Mouse (Mus musculus) right cerebral cortex, postnatal 36 days (tissue): ENCODE results near the gene Derl2.
A peak's percentile ranks its signal among the peaks of the same experiment; 100 is the strongest.

Experiments used
- DNase-seq, 2 experiments: peaks; one replicate each; pipeline ENCODE4 v3.0.0; 2022; ENCODE audit warnings: low spot score in 2 of 2, mixed read lengths in 1 of 2

The Derl2 gene

DNA sequence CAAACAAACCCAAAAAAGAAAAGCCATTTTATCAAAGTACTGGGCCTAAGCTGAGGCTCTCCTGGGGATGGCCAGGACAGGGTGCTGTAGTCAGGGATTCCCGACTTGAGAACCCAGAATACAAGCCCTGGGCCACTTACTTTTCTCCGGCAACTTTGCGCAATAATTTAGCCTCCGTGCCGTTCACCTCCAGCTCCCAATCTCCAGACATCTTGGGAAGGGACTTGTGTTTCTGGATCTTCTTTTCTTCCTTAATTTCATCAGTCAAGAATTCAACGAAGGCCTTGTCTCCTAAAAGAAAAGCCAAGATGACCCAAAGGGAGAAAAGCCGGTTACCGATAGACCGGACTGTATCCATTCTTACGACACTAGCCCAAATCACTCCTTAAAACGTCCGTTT lies 37.6 kb downstream of the Derl2 start:
- DNase-seq: no peak

DNA sequence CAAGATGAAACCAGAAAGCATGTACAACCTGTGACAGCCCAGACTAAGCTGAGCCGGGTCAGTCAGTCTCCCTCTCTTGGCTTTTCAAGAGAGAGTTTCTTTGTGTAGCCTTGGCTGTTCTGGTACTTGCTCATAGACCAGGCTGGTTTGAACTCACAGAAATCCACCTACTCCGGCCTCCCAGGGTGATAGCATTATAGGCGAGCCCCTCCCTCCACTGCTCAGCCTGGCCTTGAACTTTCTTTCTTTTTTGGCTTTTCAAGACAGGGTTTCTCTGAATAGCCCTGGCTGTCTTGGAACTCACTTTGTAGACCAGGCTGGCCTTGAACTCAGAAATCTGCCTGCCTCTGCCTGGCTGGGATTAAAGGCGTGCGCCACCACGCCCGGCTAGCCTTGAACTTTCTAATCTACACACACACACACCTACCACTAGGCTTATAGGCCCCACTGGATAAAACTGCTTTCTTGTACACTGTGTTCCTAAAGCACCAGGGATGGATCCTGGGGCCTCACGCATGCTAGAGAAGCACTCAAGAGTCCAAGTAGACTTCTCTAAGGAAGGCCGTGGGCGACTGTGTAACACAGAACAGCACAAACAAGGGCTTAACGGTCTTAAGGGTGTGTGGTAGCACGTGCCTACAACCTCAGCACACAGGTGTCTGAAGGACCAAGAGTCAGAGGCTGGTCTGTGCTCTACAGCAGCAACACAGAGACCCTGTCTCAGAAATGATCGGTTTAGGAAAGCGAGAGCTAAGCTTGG lies 38.7 kb downstream of the Derl2 start:
- no peak for DNase-seq

DNA sequence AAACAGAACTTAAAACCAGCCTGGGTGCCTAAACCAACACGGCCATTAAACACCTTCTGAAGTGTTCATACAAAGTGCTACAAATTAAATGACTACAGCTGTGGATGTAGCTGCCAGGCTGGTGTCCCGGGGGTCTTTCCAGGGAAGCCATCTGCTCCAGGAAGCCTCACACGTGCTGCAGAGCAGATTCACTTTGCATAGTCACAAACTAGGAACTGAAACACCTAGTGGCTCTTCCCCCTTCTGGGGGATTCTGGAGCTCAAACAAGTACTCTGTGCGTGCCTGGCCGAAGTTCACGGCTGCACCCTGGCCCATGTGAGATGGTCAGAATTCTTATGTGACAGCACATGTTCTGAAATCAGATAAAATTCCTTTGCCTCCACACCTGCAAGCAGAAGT lies 39.4 kb downstream of the Derl2 start:
- no peak for DNase-seq

DNA sequence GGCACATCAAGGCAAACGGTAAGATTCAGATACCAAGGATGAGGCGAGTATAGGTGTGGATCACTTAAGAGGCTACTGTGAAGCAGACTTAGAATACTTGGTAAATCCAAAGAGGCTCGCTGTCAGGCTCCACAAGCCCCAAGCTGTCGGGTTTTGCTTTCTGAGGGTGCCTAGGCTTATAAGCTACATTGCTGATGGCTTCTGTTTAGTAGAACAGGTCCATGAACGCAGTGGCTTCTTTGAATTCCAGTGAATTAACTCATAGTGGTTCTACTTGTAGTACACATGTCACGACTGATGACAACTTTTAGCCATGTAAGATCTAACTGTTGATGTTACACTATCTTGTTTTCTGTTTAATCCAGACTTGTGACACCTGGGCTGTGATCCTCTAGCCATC lies 42.3 kb downstream of the Derl2 start:
- no peak for DNase-seq

GRCm38 (mm10) chr11:70975193-70975592 lies 44.4 kb downstream of the Derl2 start:
- DNase-seq: no peak

DNA sequence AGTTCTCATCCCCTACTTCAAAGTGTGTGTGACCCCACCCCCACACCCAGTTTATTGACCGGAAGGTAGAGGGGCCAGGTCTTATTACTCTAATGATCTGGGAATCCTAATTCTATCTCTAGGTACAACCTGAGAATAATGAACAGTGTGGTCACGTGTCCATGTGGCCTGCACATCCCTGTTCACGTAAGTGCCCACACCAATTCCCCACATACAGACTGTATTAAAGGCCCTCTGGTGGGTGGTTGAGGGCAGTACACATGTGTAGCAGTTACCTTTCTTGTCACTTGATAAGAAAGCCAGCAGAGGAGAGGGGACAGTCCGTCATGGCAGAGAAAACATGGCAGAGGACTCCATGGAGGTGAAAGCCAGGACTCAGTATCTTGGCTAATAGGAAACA lies 45.7 kb downstream of the Derl2 start:
- no peak for DNase-seq

DNA sequence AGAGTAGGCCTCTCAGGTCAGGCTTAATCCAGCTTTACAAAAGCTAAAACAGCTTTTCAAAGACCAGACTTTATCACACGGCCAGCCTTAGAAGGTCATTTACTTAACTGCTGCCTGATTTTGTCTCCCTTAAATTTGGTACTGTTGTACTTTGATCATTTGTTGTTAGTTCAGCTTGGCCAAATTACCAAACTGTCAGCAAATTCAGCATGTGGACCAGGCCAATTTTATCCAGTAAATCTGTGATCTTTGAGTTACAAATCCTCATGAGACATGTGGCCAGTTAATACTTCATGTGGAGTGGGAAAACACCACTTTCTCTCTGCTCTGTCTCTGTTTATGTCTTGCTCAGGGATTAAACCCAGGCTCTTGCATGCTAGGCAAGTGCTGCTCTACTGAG lies 47.1 kb downstream of the Derl2 start:
- DNase-seq: no peak

- DNase-seq: no peak
Measured at GRCm38 (mm10) chr11:70970560-70971540, 48.8 kb downstream of the Derl2 start.

DNA sequence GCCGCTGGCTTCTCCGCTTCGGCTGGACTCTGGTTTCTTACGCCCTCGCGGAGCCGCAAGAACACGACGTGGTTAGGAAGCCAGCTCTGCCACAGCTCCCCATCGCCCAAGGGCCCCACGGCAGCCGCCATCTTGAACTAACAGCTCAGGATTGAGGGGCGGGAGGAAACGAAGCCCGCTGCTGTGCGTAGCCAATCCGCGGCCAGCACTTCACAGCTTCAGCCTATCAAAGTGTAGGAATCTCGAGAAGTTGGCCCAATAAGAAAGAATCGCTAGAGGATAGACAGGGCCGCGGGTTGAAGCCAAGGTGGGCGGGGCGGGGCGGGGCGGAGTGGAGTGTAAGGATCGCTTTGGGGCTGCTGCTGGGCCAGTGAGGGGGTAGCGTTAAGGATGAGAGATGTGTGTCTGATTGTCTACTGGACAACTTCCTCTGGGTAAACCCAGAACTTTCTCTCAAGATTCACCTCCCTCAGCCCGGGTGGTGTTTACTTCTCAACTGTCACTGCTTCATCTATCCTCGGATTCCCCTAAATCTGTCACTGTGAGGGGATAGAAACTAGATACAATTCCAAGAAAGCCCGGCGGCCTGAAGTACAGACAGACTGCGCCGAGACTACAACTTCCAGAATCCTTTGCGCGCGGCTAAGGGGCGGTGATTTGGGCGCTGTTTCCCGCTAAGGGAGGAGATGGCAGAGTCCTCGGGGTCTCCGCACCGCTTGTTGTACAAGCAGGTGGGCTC lies 49.7 kb downstream of the Derl2 start, which contains the start of the genes Nup88 and Rpain:
Gene Nup88 (minus strand): TSS at position 153 of the 739 bp plus-strand sequence.
Gene Rpain (plus strand): TSS at position 393 of the 739 bp plus-strand sequence.
- DNase-seq: peak; percentile 94 to 95

DNA sequence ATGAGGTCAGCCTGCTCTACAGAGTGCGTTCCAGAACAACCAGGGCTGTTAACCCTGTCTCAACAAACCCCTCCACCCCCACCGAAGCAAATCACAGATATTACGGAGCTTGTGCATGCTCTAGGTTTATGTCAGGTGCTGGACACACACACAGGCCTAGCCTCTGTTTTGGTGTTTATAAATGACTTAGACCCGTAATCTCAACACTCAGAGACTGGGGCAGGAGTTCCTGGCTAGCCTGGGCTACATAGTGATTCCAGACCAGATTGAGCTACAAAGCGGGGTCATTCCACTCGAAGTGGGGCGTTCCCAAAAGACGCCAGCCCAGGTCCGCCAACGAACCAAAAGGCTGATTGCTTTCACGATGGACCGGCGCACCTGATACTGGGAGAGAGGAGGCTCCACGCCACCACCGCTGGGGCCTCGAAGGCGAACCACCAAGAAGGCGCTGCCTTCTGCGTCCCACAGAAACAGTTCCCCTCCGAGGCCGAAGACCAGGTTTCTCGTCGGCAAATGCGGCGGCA lies 50.3 kb downstream of the Derl2 start:
- DNase-seq: peak in 1 of 2 experiments; percentile 44

DNA sequence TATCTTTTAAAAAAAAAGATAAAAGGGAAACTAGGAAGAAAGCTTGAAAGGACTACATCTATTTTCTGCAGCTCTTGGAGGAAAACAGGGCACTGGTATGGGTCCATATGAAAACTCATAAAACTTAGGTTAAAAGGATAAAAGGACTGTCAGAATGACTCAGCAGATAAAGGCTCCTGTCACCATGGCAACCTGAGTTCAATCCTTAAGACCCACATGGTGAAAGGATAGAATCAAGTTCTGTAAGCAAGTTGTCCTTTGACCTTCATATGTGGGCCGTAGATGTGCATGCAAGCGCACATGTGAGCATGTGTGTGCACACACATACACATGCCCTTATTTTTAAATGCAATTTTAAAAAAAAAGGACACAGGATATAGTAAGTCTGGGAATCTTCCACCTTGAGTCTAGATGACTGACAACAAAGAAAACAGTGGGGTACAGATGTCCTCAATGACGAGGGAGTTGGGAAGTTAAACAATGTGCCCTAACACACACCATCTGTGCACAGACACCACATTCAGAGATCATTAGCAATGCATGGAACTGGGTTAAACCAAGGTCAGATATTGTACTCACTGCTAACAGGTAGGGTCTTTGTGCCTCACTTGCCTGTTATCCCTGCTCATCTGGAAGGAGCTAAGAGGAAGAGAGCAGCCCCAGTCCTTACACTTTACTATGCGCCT lies 55.3 kb downstream of the Derl2 start:
- DNase-seq: no peak

DNA sequence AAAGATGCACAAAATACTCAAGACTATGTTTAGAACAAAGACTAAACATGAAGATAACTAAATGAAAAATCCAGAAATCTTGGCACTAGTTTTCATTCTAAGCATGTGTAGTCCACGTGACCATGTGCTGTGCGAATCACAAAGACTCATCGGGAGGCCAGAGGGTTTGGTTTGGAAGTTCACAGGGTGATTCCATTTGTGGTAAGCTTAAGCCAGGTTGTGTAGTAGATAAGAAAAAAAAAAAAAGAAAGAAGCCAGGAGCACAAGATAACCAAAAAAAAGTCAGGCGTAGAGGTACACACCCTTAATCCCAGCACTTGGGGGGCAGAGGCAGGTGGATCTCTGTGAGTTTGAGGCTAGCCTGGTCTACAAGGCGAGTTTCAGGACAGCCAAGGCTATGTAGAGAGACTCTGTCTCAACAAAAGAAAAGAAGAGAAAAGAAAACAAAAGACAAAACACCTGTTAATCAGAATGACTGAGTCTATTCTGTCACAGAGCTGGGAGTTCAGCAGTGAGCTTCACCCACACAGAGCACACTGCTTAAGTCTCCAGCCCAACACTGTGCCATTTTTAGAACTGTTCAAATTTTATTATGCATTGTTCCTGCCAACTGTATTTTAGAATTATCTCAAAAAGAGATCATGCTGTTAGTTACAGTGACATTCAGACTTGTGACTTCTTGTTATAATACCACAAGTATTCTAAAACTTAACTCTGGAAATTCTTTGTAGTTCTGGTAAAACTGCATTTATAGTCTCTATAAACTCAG lies 58.7 kb downstream of the Derl2 start:
- no peak for DNase-seq
